Mouse (Mus musculus): ENCODE results near the gene Tkfc. TPM values are rescaled to one million over a fixed set of nuclear protein-coding genes. Genes with fewer than 3 reads are reported as not detected.

Gene Tkfc
- 2.1 to 4.3 TPM (median 2.8 TPM) in 3 replicates for total RNA-seq (2017)

DNA sequence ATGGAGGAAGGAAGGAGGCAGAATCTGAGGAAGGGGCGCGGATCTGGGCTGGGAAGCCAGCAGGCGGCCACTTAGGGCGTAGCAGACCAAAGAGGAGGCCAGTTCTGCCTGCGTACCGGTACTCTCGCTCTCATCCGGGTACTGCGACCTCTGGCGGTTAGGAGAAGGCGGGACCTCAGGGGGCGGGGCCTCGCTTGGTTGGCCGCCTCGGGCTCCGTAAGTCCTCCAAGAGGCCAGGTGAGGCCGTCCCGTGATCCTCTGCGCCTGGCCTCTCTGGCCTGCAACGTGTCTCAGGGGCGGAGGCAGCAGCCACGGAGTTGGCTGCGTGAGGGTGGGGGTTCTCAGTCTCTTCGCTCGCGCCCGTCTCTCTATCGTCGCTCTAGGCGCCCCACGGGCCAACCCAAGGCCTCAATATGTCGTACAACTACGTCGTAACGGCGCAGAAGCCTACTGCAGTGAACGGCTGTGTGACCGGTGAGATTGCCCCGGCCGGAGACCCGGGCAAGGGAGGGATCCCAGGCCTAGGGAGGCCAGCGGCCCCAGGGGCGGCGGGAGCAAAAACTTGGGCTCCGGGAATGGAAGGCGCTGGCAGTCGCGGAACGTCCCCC is at the start of gene Tkfc, which contains the start of gene Ddb1:
Tkfc (minus strand) TSS at position 362 of the 608 bp plus-strand sequence.
Ddb1 (plus strand) TSS at position 35 of the 608 bp plus-strand sequence.
- ATAC-seq (replicated peaks; ENCODE audit: insufficient number of reproducible peaks, low FRiP score, low TSS enrichment, poor library complexity, severe bottlenecking), result peak; percentile 91

GRCm38 (mm10) chr19:10648156-10648555 is 42.7 kb upstream of the Tkfc start:
- ATAC-seq (replicated peaks; ENCODE audit: insufficient number of reproducible peaks, low FRiP score, low TSS enrichment, poor library complexity, severe bottlenecking), result no peak

- no peak for ATAC-seq (replicated peaks; ENCODE audit: insufficient number of reproducible peaks, low FRiP score, low TSS enrichment, poor library complexity, severe bottlenecking)
Measured at GRCm38 (mm10) chr19:10645616-10646015, 40.2 kb upstream of the Tkfc start.

- ATAC-seq (replicated peaks; ENCODE audit: insufficient number of reproducible peaks, low FRiP score, low TSS enrichment, poor library complexity, severe bottlenecking), result no peak
Measured at GRCm38 (mm10) chr19:10640589-10641378, 35.3 kb upstream of the Tkfc start.

GRCm38 (mm10) chr19:10640080-10640479 is 34.6 kb upstream of the Tkfc start:
- ATAC-seq (replicated peaks; ENCODE audit: insufficient number of reproducible peaks, low FRiP score, low TSS enrichment, poor library complexity, severe bottlenecking), result no peak

DNA sequence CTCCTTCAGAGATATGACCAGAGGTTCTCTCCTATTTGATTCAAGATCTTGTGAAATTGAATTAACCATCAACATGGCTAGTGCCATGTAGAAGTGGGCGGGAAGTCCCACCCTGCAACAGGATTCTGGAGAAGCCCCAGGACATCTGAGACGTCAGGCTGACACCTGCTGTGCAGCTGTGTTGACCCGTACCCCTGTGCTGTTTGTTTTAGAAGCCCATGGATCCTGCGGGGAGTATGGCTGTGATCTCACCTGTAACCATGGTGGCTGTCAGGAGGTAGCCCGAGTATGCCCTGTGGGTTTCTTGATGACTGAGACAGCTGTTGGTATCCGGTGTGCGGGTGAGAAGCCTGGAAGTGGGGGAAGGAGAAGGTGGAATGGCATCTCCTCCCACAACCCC is 32.4 kb upstream of the Tkfc start:
- no peak for ATAC-seq (replicated peaks; ENCODE audit: insufficient number of reproducible peaks, low FRiP score, low TSS enrichment, poor library complexity, severe bottlenecking)

DNA sequence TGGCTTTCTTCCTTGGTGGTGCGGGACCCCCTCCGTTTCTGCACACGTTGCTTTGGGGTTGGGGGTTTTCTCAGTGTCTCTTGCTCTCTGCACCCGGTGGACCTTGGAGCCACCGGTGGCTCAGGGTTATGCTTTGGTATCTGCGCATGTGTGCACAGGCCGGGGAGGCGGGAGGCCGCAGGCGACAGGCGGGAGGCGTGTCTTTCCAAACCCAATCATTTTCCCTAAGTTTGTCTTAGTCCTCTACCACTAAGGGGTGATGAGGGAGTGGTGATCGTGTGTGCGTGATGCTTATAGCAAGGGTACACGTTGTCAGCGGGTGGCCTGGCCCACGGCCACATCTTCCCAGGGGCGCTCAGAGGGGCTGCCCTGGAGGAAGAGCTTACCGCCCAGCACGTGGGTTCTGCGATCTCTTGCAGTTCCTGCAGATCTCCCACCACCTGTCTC is 29.4 kb upstream of the Tkfc start:
- ATAC-seq (replicated peaks; ENCODE audit: insufficient number of reproducible peaks, low FRiP score, low TSS enrichment, poor library complexity, severe bottlenecking), result no peak

GRCm38 (mm10) chr19:10634106-10634871 is 28.8 kb upstream of the Tkfc start, which contains the start of gene Vwce:
TSS of gene Vwce (plus strand) at chr19:10634213.
- no peak for ATAC-seq (replicated peaks; ENCODE audit: insufficient number of reproducible peaks, low FRiP score, low TSS enrichment, poor library complexity, severe bottlenecking)

GRCm38 (mm10) chr19:10608573-10609240 is 3.3 kb upstream of the Tkfc start:
- ATAC-seq (replicated peaks; ENCODE audit: insufficient number of reproducible peaks, low FRiP score, low TSS enrichment, poor library complexity, severe bottlenecking), result no peak

DNA sequence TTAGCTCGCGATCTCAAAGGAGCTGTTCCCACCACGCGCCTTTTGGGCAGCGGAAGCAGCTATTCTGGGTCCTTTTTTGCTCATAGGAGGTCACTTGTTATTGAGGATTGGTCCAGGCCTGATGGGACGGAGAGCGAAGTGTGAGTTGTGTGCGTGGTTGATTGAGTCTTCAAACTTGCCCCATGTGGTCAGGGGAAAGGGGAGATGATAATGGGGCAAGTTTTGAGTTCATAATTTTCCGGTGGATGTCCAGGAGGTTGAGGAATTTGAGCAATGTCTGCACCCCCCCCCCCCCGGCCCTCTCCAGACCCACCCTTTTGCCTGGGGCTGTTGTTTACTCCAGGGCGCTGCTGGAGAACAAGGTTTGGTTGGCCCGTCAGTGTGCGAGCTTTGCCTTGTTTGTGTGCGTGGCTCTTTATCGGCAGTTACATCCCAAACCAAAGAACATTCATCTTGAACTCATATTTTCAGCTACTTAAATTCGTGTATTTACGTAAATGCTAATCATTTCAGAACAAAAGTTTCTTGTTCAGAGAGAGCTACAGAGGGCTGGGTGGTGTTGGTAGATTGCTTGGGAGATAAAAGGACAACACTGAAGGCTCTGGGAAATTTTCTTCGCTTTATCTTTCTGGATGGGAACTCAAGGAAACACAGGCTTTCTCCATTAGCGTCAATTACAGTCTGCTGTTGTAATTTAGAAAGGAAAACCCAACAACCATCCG is 608 bp upstream of the Tkfc start:
- no peak for ATAC-seq (replicated peaks; ENCODE audit: insufficient number of reproducible peaks, low FRiP score, low TSS enrichment, poor library complexity, severe bottlenecking)

DNA sequence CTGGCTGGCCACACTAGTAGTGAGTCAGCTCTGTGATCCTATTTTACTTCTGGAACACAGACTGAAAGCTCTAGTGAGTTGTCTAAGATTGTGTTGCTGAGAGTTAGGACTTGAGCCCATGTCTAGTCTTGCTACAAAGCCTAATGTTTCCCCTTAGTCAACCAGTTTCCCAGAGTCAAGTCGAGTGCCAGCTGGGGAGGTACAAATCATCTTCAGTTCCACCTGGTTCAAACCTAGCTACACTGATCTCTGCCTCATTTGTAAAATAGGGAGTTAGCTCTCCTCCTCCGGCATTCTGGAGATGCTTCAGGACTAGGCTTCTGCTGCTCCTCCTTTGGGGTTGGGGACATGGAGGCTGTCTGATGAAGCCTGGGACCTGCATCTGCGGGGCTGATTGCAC is 920 bp downstream of the Tkfc start:
- no peak for ATAC-seq (replicated peaks; ENCODE audit: insufficient number of reproducible peaks, low FRiP score, low TSS enrichment, poor library complexity, severe bottlenecking)

- no peak for ATAC-seq (replicated peaks; ENCODE audit: insufficient number of reproducible peaks, low FRiP score, low TSS enrichment, poor library complexity, severe bottlenecking)
Measured at GRCm38 (mm10) chr19:10603660-10604523, 1.6 kb downstream of the Tkfc start.

DNA sequence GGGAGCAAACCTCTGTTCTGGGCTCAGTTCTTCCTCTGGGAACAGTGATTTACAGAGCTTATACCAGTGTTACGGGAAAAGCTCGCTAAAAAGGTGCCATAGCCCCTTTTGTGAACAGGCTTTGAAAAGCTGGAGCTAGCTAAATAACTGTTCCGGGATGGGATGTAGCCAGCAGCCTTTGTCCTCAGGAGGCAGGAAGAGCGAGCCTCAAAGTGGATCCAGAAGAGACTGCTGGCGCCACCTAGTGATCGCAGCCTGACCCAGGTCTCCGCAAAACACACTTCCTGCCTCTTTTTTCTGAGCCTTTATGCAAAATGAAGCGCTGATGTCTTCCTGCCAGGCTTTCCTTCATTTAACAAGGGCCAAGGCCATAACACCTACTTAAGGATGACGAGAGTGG is 2.7 kb downstream of the Tkfc start:
- peak; percentile 57; the same call in 1 of the 2 replicates for ATAC-seq (replicated peaks; ENCODE audit: insufficient number of reproducible peaks, low FRiP score, low TSS enrichment, poor library complexity, severe bottlenecking)

- ATAC-seq (replicated peaks; ENCODE audit: insufficient number of reproducible peaks, low FRiP score, low TSS enrichment, poor library complexity, severe bottlenecking), result no peak
Measured at GRCm38 (mm10) chr19:10602247-10602769, 3.1 kb downstream of the Tkfc start.

DNA sequence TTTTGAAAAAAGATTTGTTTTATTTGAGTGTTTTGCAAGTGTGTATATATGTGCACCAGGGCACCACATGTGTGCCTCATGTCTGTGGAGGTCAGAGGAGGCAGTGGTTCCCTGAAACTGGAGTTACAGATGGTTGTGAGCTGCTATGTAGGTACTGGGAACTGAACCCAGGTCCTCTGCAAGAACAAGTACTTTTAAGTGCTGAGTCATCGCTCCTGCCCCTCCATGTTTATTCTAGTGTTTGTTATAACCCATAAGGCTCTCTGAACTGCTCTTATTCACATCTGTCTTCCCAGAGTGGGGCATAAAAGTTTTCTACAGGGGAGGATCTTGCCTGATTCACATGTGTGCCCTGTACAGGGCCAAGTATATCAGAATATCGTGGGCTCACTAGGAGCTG is 5.8 kb downstream of the Tkfc start:
- no peak for ATAC-seq (replicated peaks; ENCODE audit: insufficient number of reproducible peaks, low FRiP score, low TSS enrichment, poor library complexity, severe bottlenecking)

GRCm38 (mm10) chr19:10598188-10598587 is 7.3 kb downstream of the Tkfc start:
- no peak for ATAC-seq (replicated peaks; ENCODE audit: insufficient number of reproducible peaks, low FRiP score, low TSS enrichment, poor library complexity, severe bottlenecking)
